Mouse (Mus musculus): ENCODE results near the gene Muc1.

Muc1 gene

GRCm38 (mm10) chr3:89277281-89278021, 48.6 kb downstream of the Muc1 start:
- peak; percentile 71 for DNase-seq

DNA sequence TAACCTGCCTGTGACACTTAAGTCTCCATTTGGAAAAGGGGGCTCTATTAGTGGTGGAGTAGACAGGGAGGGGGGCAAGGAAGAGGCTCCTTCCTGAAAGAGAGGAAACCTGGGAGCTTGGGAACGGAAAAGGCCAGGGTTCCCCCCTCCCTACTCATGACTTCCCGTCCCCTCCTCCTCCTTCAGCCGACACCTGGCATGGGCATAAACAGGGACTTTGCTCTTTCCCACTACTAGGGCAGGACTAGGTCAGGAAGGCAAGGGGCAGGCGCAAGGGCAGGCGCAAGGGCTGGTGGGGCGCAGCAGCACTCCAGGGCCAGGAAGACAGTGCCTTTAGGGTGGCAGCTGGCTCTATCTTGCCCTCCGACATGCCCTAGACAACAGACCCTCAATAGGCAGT, 49.2 kb downstream of the Muc1 start:
- peak; percentile 87 for DNase-seq

GRCm38 (mm10) chr3:89278643-89279042, 49.8 kb downstream of the Muc1 start:
- DNase-seq, result no peak

- DNase-seq, result peak; percentile 94
Measured at GRCm38 (mm10) chr3:89279153-89279890, 50.5 kb downstream of the Muc1 start.

GRCm38 (mm10) chr3:89280050-89280605, 51.3 kb downstream of the Muc1 start:
- peak; percentile 80 for DNase-seq

DNA sequence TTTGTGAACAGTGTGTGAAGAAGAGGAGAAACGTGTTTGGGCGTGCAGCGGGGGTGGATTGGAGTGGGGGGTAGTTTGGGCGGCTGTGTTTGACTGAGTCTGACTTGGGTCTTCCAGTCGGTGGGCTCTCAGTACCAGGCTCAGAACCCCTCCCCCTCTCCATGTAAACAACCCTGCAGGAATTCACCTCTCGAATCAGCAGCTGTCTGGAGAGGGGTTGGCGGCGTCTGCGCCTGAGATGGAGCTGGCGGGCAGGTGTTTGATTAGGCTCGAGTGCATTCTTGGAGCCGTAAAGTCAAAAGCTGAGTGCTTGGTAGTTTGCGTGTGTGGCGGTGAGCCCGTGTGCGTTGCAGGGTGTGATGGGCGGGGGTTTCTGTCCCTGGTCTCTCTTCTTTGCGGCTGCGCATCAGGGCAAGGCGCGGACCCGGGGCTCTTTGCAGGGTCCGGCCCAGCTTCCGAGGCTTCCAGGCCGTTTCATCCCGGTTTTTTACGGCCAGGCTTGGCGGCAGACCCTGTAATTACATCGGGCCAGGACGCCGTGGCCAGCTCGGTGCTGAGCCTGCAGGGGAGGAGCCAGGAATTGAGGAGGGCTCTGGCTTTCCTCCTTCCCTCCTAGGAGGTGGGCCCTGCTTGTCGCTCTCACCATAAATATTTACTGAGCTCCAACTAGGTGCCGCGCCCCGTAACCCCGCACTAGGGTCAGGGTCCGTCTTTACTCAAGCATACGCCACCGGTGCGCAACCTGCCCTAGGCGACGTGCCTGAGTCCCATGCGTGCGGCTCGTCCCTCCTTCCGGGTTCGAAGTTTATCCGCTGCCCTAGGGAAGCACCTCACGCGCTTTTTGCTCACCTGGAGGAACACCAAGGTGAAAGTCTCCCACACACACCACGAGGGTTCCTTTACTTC, 52.0 kb downstream of the Muc1 start, which contains the start of gene Efna1:
Efna1 (minus strand) TSS at position 537 of the 906 bp plus-strand sequence.
- peak; percentile 89 for DNase-seq

DNA sequence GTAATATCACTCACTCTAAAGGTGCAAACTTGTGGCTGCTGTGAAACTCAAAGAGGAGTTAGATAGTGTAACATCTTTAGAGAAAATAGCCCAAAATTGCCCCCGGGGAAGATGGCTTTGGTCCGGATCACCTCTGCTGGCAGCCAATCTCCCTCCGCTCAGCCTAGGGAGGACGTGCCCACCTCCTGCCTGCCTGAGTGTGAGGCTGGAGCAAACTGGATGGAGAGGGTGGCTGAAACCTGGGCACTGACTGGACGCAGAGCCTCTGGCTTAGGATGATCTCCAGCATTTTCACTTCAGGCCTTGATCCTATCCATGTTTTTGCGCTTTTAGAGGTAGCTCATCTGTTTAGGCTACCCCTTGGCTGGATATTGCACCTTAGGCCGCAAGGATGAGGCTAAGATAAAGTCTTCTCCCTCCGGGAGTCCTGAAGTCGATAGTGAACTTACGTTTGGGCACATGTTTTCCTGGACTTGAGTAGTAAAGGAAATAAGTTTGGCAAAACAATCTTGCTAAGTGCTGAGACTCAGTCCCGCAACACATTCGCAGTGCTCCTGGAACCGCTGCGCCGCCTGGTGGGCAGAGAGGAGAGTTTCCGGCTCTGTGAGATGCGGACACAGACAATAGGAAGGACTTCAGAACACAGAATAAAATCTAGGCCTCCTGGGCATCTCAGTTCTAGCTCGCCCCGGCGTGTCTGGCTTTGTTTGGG, 52.9 kb downstream of the Muc1 start:
- DNase-seq, result peak; percentile 92

DNA sequence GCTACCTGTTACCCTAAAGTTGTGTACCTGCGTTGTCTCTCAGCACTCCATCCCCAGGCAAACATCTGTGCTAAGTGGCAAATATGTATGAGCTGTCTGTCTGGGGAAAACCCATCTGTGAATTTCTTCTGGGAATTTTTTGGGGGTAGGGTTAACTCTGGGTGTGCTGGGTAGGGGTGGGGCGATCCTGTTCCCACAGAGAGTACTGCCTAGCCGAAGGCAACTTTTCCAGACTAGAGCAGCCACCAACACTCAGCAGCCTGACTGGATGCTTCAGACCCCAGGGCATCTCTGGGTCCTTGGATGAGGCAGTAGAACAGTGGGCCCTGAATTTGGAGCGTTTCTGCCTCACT, 53.4 kb downstream of the Muc1 start:
- no peak for DNase-seq
